Mouse (Mus musculus) hindbrain, embryonic 11.5 days (tissue): ENCODE measurements around the gene Tfap4. TPM values are rescaled to one million over a fixed set of nuclear protein-coding genes. Genes with fewer than 3 reads are reported as not detected.

Source experiments
- ATAC-seq: fragments of 200-750 bp; cut with Nextera tagmentation; 2 replicates; pipeline ENCODE4 v1.8.0; 2017; ENCODE audit warnings: mild to moderate bottlenecking, moderate TSS enrichment, moderate library complexity; ENCODE audit not compliant: low FRiP score
- DNase-seq: peaks from one replicate; pipeline ENCODE4 v3.0.0-alpha.2; 2015; ENCODE audit warnings: low spot score
- H3K27ac ChIP-seq: fragments of 300-500 bp; sonication (generic); 2 replicates; pipeline ENCODE4 v1.5.1; 2014; ENCODE audit warnings: mild to moderate bottlenecking, low read depth, low read length
- H3K27me3 ChIP-seq: fragments of 300-500 bp; sonication (generic); 2 replicates; pipeline ENCODE4 v1.6.1; 2014; ENCODE audit warnings: mild to moderate bottlenecking, low read length, moderate library complexity, mixed read lengths; ENCODE audit not compliant: control insufficient read depth, insufficient read depth
- H3K36me3 ChIP-seq: fragments of 300-500 bp; sonication (generic); 2 replicates; pipeline ENCODE4 v1.6.1; 2014; ENCODE audit warnings: mild to moderate bottlenecking, low read length, moderate library complexity, mixed read lengths; ENCODE audit not compliant: control insufficient read depth, insufficient read depth
- H3K4me1 ChIP-seq: fragments of 300-500 bp; sonication (generic); replicated peaks from 2 replicates; pipeline ENCODE4 v1.6.1; 2014; ENCODE audit warnings: low read length, mixed read lengths; ENCODE audit not compliant: control insufficient read depth, insufficient read depth
- H3K4me2 ChIP-seq: fragments of 300-500 bp; sonication (generic); replicated peaks from 2 replicates; pipeline ENCODE4 v1.6.1; 2014; ENCODE audit warnings: mild to moderate bottlenecking, low read depth, low read length
- H3K4me3 ChIP-seq: fragments of 300-500 bp; sonication (generic); 2 replicates; pipeline ENCODE4 v1.5.1; 2014; ENCODE audit warnings: low read depth, low read length
- H3K9ac ChIP-seq: fragments of 300-500 bp; sonication (generic); 2 replicates; pipeline ENCODE4 v1.6.1; 2014; ENCODE audit warnings: low read depth, low read length
- H3K9me3 ChIP-seq: fragments of 300-500 bp; sonication (generic); 2 replicates; pipeline ENCODE4 v1.6.1; 2016; ENCODE audit warnings: low read length; ENCODE audit not compliant: control insufficient read depth
- WGBS: fragments of 180-500 bp; shearing (Covaris S2); extraction: QIAGEN DNeasy Blood & Tissue Kit; methylation state at CpG from one replicate; pipeline ENCODE4 v1.1.7; 2014; 5-methylcytosine and 5-hydroxymethylcytosine counted together
- polyA plus RNA-seq: library from polyadenylated mRNA; unstranded; fragments of >200 nt; fragmentation: Nextera tagmentation; extraction: Ambion mirVana; gene quantifications from 2 replicates; pipeline ENCODE4 v1.2.1, GENCODE M21; 2014

Gene Tfap4
- polyA plus RNA-seq, 1 experiment from 2014 or later, result 16.1 TPM

- H3K27me3 ChIP-seq, result no peaks in the 10 kb centered on the region
- H3K36me3 ChIP-seq, result no peaks in the 10 kb centered on the region
- DNase-seq, result no peak
- H3K9me3 ChIP-seq, result no peaks in the 10 kb centered on the region
- 90% methylated on average over 1 of the region's 1 CpGs for WGBS
- no peaks in the 10 kb centered on the region for H3K4me1 ChIP-seq
- no peak overlapping the region for H3K27ac ChIP-seq
- H3K4me3 ChIP-seq, result no peak overlapping the region
- ATAC-seq, result no peak
- no peak overlapping the region for H3K9ac ChIP-seq
- H3K4me2 ChIP-seq, result no peak overlapping the region
Observed at GRCm38 (mm10) chr16:4503495-4503894, 56.2 kb downstream of the Tfap4 start.

DNA sequence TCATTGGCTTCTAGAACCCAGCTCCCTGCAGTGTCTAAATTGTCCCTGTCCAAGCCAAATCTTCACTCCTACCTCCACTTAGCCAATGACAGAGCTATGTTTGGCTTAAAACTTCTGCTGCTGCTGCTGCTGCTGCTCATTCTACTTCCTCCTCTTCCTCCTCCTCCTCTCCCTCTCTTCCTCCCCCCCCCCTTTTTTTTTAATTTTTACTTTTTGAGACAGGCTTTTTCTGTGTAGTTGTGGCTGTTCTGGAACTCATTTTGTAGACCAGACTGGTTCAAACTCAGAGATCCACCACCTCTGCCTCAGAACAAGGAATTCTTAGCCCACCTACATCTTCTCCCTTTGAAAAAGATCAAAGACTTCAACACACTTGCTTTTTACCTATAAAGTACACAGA is 57.1 kb downstream of the Tfap4 start:
- Histone ChIP-seq H3K27me3 (no peaks in the 10 kb centered on the region), H3K4me3 (no peak overlapping the region), H3K9me3 (no peaks in the 10 kb centered on the region), H3K27ac (no peak overlapping the region), H3K9ac (no peak overlapping the region), H3K4me1 (no peaks in the 10 kb centered on the region), H3K4me2 (no peak overlapping the region), H3K36me3 (no peaks in the 10 kb centered on the region)
- ATAC-seq (no peak), DNase-seq (no peak)

- Histone ChIP-seq H3K9me3 (no peaks in the 10 kb centered on the region), H3K4me2 (no peak overlapping the region), H3K4me1 (no peaks in the 10 kb centered on the region), H3K36me3 (no peaks in the 10 kb centered on the region), H3K9ac (no peak overlapping the region), H3K27me3 (no peaks in the 10 kb centered on the region), H3K27ac (no peak overlapping the region), H3K4me3 (no peak overlapping the region)
- WGBS, result 95% methylated on average over 3 of the region's 3 CpGs
- ATAC-seq (no peak), DNase-seq (no peak)
Observed at GRCm38 (mm10) chr16:4501703-4502102, 58.0 kb downstream of the Tfap4 start.

GRCm38 (mm10) chr16:4500598-4501385 is 58.9 kb downstream of the Tfap4 start:
- H3K27ac ChIP-seq, result no peak overlapping the region
- no peak for ATAC-seq

DNA sequence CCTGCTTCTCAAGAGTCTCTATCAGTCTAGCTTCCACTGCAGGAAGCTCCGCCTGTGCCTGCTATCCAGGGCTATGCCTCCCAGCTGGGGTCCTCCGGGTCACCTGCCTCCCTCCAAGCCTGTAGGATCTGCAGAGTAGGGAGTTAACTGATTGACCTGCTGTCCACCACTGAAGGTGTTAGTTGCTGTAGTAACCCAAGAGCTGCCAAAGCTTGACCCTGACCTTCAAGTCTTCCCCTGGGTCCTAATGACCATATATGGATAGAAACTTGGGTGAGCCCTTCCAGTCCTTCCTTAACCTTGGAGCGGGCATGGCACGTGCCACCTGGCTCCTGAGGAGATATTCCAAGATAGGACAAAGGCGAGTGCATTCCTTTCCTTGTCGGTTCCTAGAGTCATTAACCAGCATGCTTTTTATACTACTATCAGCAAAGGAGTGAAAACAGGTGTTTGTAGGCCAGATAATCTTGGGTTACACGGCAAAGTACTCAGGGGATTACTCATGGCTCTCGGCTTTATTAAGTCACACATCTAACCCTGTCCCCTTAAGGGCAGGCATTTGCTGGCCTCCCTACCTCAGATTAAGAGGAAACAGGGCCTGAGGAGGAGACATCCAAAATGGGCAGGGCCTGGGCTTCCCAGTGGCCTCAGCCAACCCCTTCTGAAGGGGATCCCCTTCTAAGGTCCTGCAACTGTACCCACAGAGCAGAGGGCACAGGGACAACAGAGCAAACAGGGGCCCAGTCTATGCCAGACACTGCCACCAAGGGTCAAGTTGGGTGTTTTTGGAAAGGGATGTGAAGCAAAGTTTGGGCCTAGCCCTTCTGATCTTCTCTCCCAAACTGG is 61.7 kb downstream of the Tfap4 start:
- WGBS, result 81% methylated on average over 8 of the region's 8 CpGs
- H3K4me2 ChIP-seq, result no peak overlapping the region
- no peak overlapping the region for H3K9ac ChIP-seq

More at GRCm38 (mm10) chr16:4500598-4501385, 58.9 kb downstream of the Tfap4 start:
- H3K4me3 ChIP-seq, result no peak overlapping the region
- no peak for DNase-seq
- H3K36me3 ChIP-seq, result no peaks in the 10 kb centered on the region
- no peak overlapping the region for H3K4me2 ChIP-seq
- H3K9ac ChIP-seq, result no peak overlapping the region
- no peaks in the 10 kb centered on the region for H3K4me1 ChIP-seq
- H3K27me3 ChIP-seq, result no peaks in the 10 kb centered on the region
- no peaks in the 10 kb centered on the region for H3K9me3 ChIP-seq
- 85% methylated on average over 8 of the region's 8 CpGs for WGBS

GRCm38 (mm10) chr16:4496470-4496869 is 63.2 kb downstream of the Tfap4 start:
- H3K4me2 ChIP-seq, result no peak overlapping the region
- no peaks in the 10 kb centered on the region for H3K4me1 ChIP-seq
- no peaks in the 10 kb centered on the region for H3K27me3 ChIP-seq
- 86% methylated on average over 3 of the region's 3 CpGs for WGBS
- no peaks in the 10 kb centered on the region for H3K9me3 ChIP-seq
- H3K36me3 ChIP-seq, result no peaks in the 10 kb centered on the region
- H3K4me3 ChIP-seq, result no peak overlapping the region
- ATAC-seq, result no peak
- no peak overlapping the region for H3K27ac ChIP-seq
- no peak overlapping the region for H3K9ac ChIP-seq
- DNase-seq, result no peak

More for the DNA sequence above, 61.7 kb downstream of the Tfap4 start:
- Histone ChIP-seq H3K4me3 (no peak overlapping the region), H3K27me3 (no peaks in the 10 kb centered on the region), H3K4me1 (no peaks in the 10 kb centered on the region), H3K9me3 (no peaks in the 10 kb centered on the region), H3K27ac (no peak overlapping the region), H3K36me3 (no peaks in the 10 kb centered on the region)
- ATAC-seq (no peak), DNase-seq (no peak)

DNA sequence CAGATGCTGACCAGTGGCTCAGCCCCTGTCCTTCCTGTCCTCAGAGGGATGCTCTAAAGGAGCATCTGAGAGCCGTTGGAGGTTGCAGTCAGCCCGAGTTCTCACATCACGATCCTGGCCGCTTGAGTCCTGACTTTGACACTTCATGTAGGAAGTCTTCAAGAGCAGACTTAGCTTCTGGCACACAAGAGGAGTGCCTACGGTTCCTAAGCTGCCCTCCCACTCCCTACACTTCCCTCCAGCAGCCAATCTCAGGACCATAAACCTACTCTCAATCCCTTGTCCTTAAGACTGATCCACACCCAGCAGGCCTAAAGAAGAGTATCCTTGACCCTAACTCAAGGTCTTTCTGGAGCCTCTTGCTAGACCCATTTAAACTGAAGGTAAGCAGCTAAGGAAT is 63.8 kb downstream of the Tfap4 start:
- no peaks in the 10 kb centered on the region for H3K27me3 ChIP-seq
- no peaks in the 10 kb centered on the region for H3K4me1 ChIP-seq
- no peak overlapping the region for H3K9ac ChIP-seq
- no peaks in the 10 kb centered on the region for H3K9me3 ChIP-seq
- no peak for DNase-seq
- no peak overlapping the region for H3K4me3 ChIP-seq
- ATAC-seq, result no peak
- no peaks in the 10 kb centered on the region for H3K36me3 ChIP-seq
- 88% methylated on average over 5 of the region's 5 CpGs for WGBS
- H3K27ac ChIP-seq, result no peak overlapping the region
- no peak overlapping the region for H3K4me2 ChIP-seq
